Mouse (Mus musculus) limb, embryonic 14.5 days (tissue): Measurements from ENCODE around the gene Robo1. TPM values are rescaled to one million over a fixed set of nuclear protein-coding genes. Genes with fewer than 3 reads are reported as not detected.

Experiments used
- ATAC-seq: fragments of 200-750 bp; cut with Nextera tagmentation; 2 replicates; pipeline ENCODE4 v1.8.0; 2017; ENCODE audit warnings: low read depth, moderate number of reproducible peaks, moderate TSS enrichment; ENCODE audit not compliant: low FRiP score
- DNase-seq: peaks from one replicate; pipeline ENCODE4 v3.0.0-alpha.2; 2015; ENCODE audit warnings: low spot score
- H3K27ac ChIP-seq: fragments of 300-500 bp; sonication (generic); replicated peaks from 2 replicates; pipeline ENCODE4 v1.5.1; 2014; ENCODE audit warnings: low read depth, mild to moderate bottlenecking, low read length, moderate library complexity, mixed read lengths
- H3K27me3 ChIP-seq: fragments of 300-500 bp; sonication (generic); 2 replicates; pipeline ENCODE4 v1.6.1; 2014; ENCODE audit warnings: low read length, mixed read lengths; ENCODE audit not compliant: control insufficient read depth, insufficient read depth
- H3K36me3 ChIP-seq: fragments of 300-500 bp; sonication (generic); 2 replicates; pipeline ENCODE4 v1.6.1; 2014; ENCODE audit warnings: mild to moderate bottlenecking, low read length, moderate library complexity, mixed read lengths; ENCODE audit not compliant: control insufficient read depth, insufficient read depth
- H3K4me1 ChIP-seq: fragments of 300-500 bp; sonication (generic); 2 replicates; pipeline ENCODE4 v1.6.1; 2014; ENCODE audit warnings: antibody characterized with exemption, low read length, mixed read lengths; ENCODE audit not compliant: control insufficient read depth, insufficient read depth
- H3K4me2 ChIP-seq: fragments of 300-500 bp; sonication (generic); replicated peaks from 2 replicates; pipeline ENCODE4 v1.6.1; 2014; ENCODE audit warnings: low read depth, mild to moderate bottlenecking, low read length, moderate library complexity; ENCODE audit not compliant: severe bottlenecking
- H3K4me3 ChIP-seq: fragments of 300-500 bp; sonication (generic); replicated peaks from 2 replicates; pipeline ENCODE4 v1.5.1; 2014; ENCODE audit warnings: low read length
- H3K9ac ChIP-seq: fragments of 300-500 bp; sonication (generic); 2 replicates; pipeline ENCODE4 v1.6.1; 2014; ENCODE audit warnings: mild to moderate bottlenecking, low read depth, low read length, moderate library complexity; ENCODE audit not compliant: severe bottlenecking
- H3K9me3 ChIP-seq: fragments of 300-500 bp; sonication (generic); 2 replicates; pipeline ENCODE4 v1.6.1; 2016; ENCODE audit warnings: low read length; ENCODE audit not compliant: control insufficient read depth
- POLR2A ChIP-seq: fragments of 200-500 bp; IDR thresholded peaks from 2 replicates; pipeline ENCODE4 v1.8.0; 2012; ENCODE audit warnings: inconsistent platforms, mild to moderate bottlenecking, moderate library complexity, borderline replicate concordance; ENCODE audit not compliant: insufficient read depth, insufficient read length; ENCODE audit errors: extremely low read depth
- WGBS: fragments of 180-500 bp; shearing (Covaris S2); extraction: QIAGEN DNeasy Blood & Tissue Kit; methylation state at CpG from one replicate; pipeline ENCODE4 v1.1.7; 2014; 5-methylcytosine and 5-hydroxymethylcytosine counted together
- polyA plus RNA-seq, 2 experiments: library from polyadenylated mRNA; depleted of rRNA in 1 of 2; stranded (reverse) in 1 of 2; unstranded in 1 of 2; fragments of >200 nt; fragmentation: Nextera tagmentation in 1 of 2; extraction: Ambion mirVana in 1 of 2; gene quantifications; 2 replicates each; pipeline versions ENCODE4 v1.2.1 to v1.2.3; 2012 to 2014

Gene Robo1
- polyA plus RNA-seq, 2 experiments = 41.2 to 44.9 TPM

- no peak overlapping the region for H3K27ac ChIP-seq
- H3K4me2 ChIP-seq = 0 out of 2 replicates have a peak overlapping the region, but pooled peaks have one; percentile 4
- H3K9ac ChIP-seq = no peak overlapping the region
- no peak for ATAC-seq
- no peak overlapping the region for H3K4me3 ChIP-seq
- H3K4me1 ChIP-seq = no peaks in the 10 kb centered on the region
- no peaks in the 10 kb centered on the region for H3K36me3 ChIP-seq
- no peaks in the 10 kb centered on the region for H3K27me3 ChIP-seq
- no peak for DNase-seq
- no peak for TF ChIP-seq POLR2A
- WGBS = 55% methylated on average over 18 of the region's 18 CpGs
- no peaks in the 10 kb centered on the region for H3K9me3 ChIP-seq
Measured at GRCm38 (mm10) chr16:72444428-72445135, 136.5 kb downstream of the Robo1 start.

- H3K27me3 ChIP-seq = no peaks in the 10 kb centered on the region
- H3K4me2 ChIP-seq = no peak overlapping the region
- WGBS = 50% methylated on average over 10 of the region's 10 CpGs
- H3K9me3 ChIP-seq = no peaks in the 10 kb centered on the region
- no peak overlapping the region for H3K27ac ChIP-seq
- 0 out of 2 replicates have a peak, but pooled peaks cover 4% of the 10 kb centered on the region for H3K4me1 ChIP-seq
- DNase-seq = no peak
- no peak overlapping the region for H3K9ac ChIP-seq
- no peak overlapping the region for H3K4me3 ChIP-seq
- no peaks in the 10 kb centered on the region for H3K36me3 ChIP-seq
- no peak for ATAC-seq
- TF ChIP-seq POLR2A = no peak
Measured at GRCm38 (mm10) chr16:72458155-72458554, 150.0 kb downstream of the Robo1 start.

GRCm38 (mm10) chr16:72458576-72458975 lies 150.5 kb downstream of the Robo1 start:
- DNase-seq (no peak), ATAC-seq (no peak)
- H3K4me3 ChIP-seq = no peak overlapping the region
- no peak overlapping the region for H3K9ac ChIP-seq
- WGBS = 22% methylated on average over 10 of the region's 10 CpGs
- H3K27ac ChIP-seq = no peak overlapping the region
- H3K9me3 ChIP-seq = no peaks in the 10 kb centered on the region
- H3K4me2 ChIP-seq = no peak overlapping the region
- no peak for TF ChIP-seq POLR2A
- H3K4me1 ChIP-seq = 0 out of 2 replicates have a peak, but pooled peaks cover 4% of the 10 kb centered on the region
- no peaks in the 10 kb centered on the region for H3K36me3 ChIP-seq
- no peaks in the 10 kb centered on the region for H3K27me3 ChIP-seq

- no peak for TF ChIP-seq POLR2A
- no peaks in the 10 kb centered on the region for H3K27me3 ChIP-seq
- H3K27ac ChIP-seq = no peak overlapping the region
- H3K9ac ChIP-seq = no peak overlapping the region
- H3K4me1 ChIP-seq = no peaks in the 10 kb centered on the region
- no peak overlapping the region for H3K4me2 ChIP-seq
- WGBS = 80% methylated on average over 3 of the region's 3 CpGs
- ATAC-seq (no peak), DNase-seq (no peak)
- no peak overlapping the region for H3K4me3 ChIP-seq
- H3K9me3 ChIP-seq = no peaks in the 10 kb centered on the region
- H3K36me3 ChIP-seq = no peaks in the 10 kb centered on the region
Measured at GRCm38 (mm10) chr16:72465696-72466095, 157.6 kb downstream of the Robo1 start.

GRCm38 (mm10) chr16:72470037-72470673 lies 162.0 kb downstream of the Robo1 start:
- H3K9ac ChIP-seq = no peak overlapping the region
- no peaks in the 10 kb centered on the region for H3K36me3 ChIP-seq
- ATAC-seq = no peak
- H3K4me1 ChIP-seq = no peaks in the 10 kb centered on the region
- H3K27ac ChIP-seq = no peak overlapping the region
- TF ChIP-seq POLR2A = no peak
- 60% methylated on average over 2 of the region's 2 CpGs for WGBS
- H3K4me2 ChIP-seq = no peak overlapping the region
- H3K9me3 ChIP-seq = no peaks in the 10 kb centered on the region
- DNase-seq = no peak
- H3K27me3 ChIP-seq = no peaks in the 10 kb centered on the region
- no peak overlapping the region for H3K4me3 ChIP-seq
